Mouse (Mus musculus) kidney, adult 2 months (tissue): ENCODE data around the gene Asap3. TPM values are rescaled to one million over a fixed set of nuclear protein-coding genes. Genes with fewer than 3 reads are reported as not detected.

Source experiments
- DNase-seq: peaks from one replicate; pipeline ENCODE4 v3.0.0; 2021
- H3K27ac ChIP-seq: fragments of 200-500 bp; 2 replicates; pipeline ENCODE4 v1.5.1; 2012; ENCODE audit warnings: low read depth, low read length, control low read depth, inconsistent platforms; ENCODE audit not compliant: insufficient read depth
- H3K27me3 ChIP-seq: fragments of 200-500 bp; replicated peaks from 2 replicates; pipeline ENCODE4 v1.6.1; 2012; ENCODE audit warnings: mild to moderate bottlenecking, moderate library complexity, low read length, inconsistent platforms; ENCODE audit not compliant: control insufficient read depth, insufficient read depth
- H3K36me3 ChIP-seq: fragments of 200-500 bp; 2 replicates; pipeline ENCODE4 v1.6.1; 2012; ENCODE audit warnings: mild to moderate bottlenecking, moderate library complexity, low read length, inconsistent platforms; ENCODE audit not compliant: control insufficient read depth, insufficient read depth
- H3K4me1 ChIP-seq: fragments of 200-500 bp; 2 replicates; pipeline ENCODE4 v1.6.1; 2011; ENCODE audit warnings: low read length; ENCODE audit not compliant: control insufficient read depth, insufficient read depth
- H3K4me3 ChIP-seq: fragments of 200-500 bp; 2 replicates; pipeline ENCODE4 v1.5.1; 2011; ENCODE audit warnings: mild to moderate bottlenecking, low read depth, low read length, control low read depth; ENCODE audit not compliant: insufficient read depth
- CTCF ChIP-seq: fragments of 200-500 bp; conservative IDR thresholded peaks from 2 replicates; pipeline ENCODE4 v1.5.1; 2011; ENCODE audit warnings: low read depth, mild to moderate bottlenecking, control low read depth, low read length, moderate library complexity, mixed read lengths; ENCODE audit not compliant: insufficient read depth, insufficient read length
- POLR2A ChIP-seq: fragments of 200-500 bp; IDR thresholded peaks from one replicate; pipeline ENCODE4 v1.6.1; 2011; ENCODE audit warnings: low read depth, low read length, control low read depth
- WGBS: fragments of 180-500 bp; shearing (Covaris S2); methylation state at CpG from one replicate; pipeline ENCODE4 v1.1.7; 2018; 5-methylcytosine and 5-hydroxymethylcytosine counted together
- polyA plus RNA-seq: library from polyadenylated mRNA; depleted of rRNA; stranded (reverse); fragments of >200 nt; gene quantifications from 2 replicates; pipeline ENCODE4 v1.2.3, GENCODE M21; 2012

Asap3 gene
- polyA plus RNA-seq, 1 experiment, result 5.7 TPM

- 16% methylated on average over 7 of the region's 7 CpGs for WGBS
- TF ChIP-seq CTCF (no peak), POLR2A (no peak)
- Histone ChIP-seq H3K4me1 (peaks cover 13% of the 10 kb centered on the region; the same call in 1 of the 2 replicates), H3K27me3 (no peaks in the 10 kb centered on the region), H3K27ac (0 out of 2 replicates have a peak overlapping the region, but pooled peaks have one; percentile 21), H3K4me3 (no peak overlapping the region), H3K36me3 (no peaks in the 10 kb centered on the region)
- peak; percentile 86 for DNase-seq
Measured at GRCm38 (mm10) chr4:136213629-136214028, 7.5 kb downstream of the Asap3 start.

- peak overlapping the region; percentile 77 for H3K27ac ChIP-seq
- DNase-seq, result peak; percentile 54
- no peaks in the 10 kb centered on the region for H3K36me3 ChIP-seq
- H3K4me3 ChIP-seq, result no peak overlapping the region
- H3K27me3 ChIP-seq, result no peaks in the 10 kb centered on the region
- TF ChIP-seq POLR2A, result no peak
- TF ChIP-seq CTCF, result no peak
- H3K4me1 ChIP-seq, result peaks cover 13% of the 10 kb centered on the region; the same call in 1 of the 2 replicates
- 67% methylated on average over 8 of the region's 8 CpGs for WGBS
Measured at GRCm38 (mm10) chr4:136214828-136215227, 8.7 kb downstream of the Asap3 start.

GRCm38 (mm10) chr4:136215576-136215975, 9.4 kb downstream of the Asap3 start:
- WGBS, result 67% methylated on average over 8 of the region's 8 CpGs
- H3K4me3 ChIP-seq, result no peak overlapping the region
- H3K36me3 ChIP-seq, result no peaks in the 10 kb centered on the region
- peaks cover 13% of the 10 kb centered on the region; the same call in 1 of the 2 replicates for H3K4me1 ChIP-seq
- no peaks in the 10 kb centered on the region for H3K27me3 ChIP-seq
- peak; percentile 69 for DNase-seq
- no peak for TF ChIP-seq POLR2A
- no peak for TF ChIP-seq CTCF
- peak overlapping the region; percentile 77 for H3K27ac ChIP-seq

- no peak; the same call in 1 of the 2 replicates for TF ChIP-seq CTCF
- TF ChIP-seq POLR2A, result no peak
- H3K27me3 ChIP-seq, result no peaks in the 10 kb centered on the region
- DNase-seq, result no peak
- WGBS, result 82% methylated on average over 10 of the region's 10 CpGs
- no peaks in the 10 kb centered on the region for H3K36me3 ChIP-seq
- peaks cover 13% of the 10 kb centered on the region; the same call in 1 of the 2 replicates for H3K4me1 ChIP-seq
- H3K27ac ChIP-seq, result no peak overlapping the region
- H3K4me3 ChIP-seq, result no peak overlapping the region
Measured at GRCm38 (mm10) chr4:136217063-136217462, 10.9 kb downstream of the Asap3 start.

- peaks cover 7% of the 10 kb centered on the region; the same call in 1 of the 2 replicates for H3K4me1 ChIP-seq
- H3K36me3 ChIP-seq, result no peaks in the 10 kb centered on the region
- DNase-seq, result peak; percentile 75
- no peak overlapping the region for H3K4me3 ChIP-seq
- TF ChIP-seq POLR2A, result no peak
- no peak for TF ChIP-seq CTCF
- peak overlapping the region; percentile 3; the same call in 1 of the 2 replicates for H3K27ac ChIP-seq
- 23% methylated on average over 18 of the region's 18 CpGs for WGBS
- no peaks in the 10 kb centered on the region for H3K27me3 ChIP-seq
Measured at GRCm38 (mm10) chr4:136218595-136219214, 12.5 kb downstream of the Asap3 start.

GRCm38 (mm10) chr4:136220133-136220775, 14.1 kb downstream of the Asap3 start:
- TF ChIP-seq CTCF (no peak), POLR2A (no peak)
- Histone ChIP-seq H3K27ac (no peak overlapping the region), H3K36me3 (no peaks in the 10 kb centered on the region), H3K27me3 (no peaks in the 10 kb centered on the region), H3K4me3 (no peak overlapping the region), H3K4me1 (peaks cover 5% of the 10 kb centered on the region; the same call in 1 of the 2 replicates)
- no peak for DNase-seq
- 54% methylated on average over 17 of the region's 17 CpGs for WGBS

- H3K4me3 ChIP-seq, result no peak overlapping the region
- no peaks in the 10 kb centered on the region for H3K36me3 ChIP-seq
- 0 out of 2 replicates have a peak, but pooled peaks have one; percentile 18 for TF ChIP-seq CTCF
- no peak for TF ChIP-seq POLR2A
- DNase-seq, result no peak
- H3K4me1 ChIP-seq, result no peaks in the 10 kb centered on the region
- H3K27ac ChIP-seq, result no peak overlapping the region
- no peaks in the 10 kb centered on the region for H3K27me3 ChIP-seq
- WGBS, result 81% methylated on average over 13 of the region's 13 CpGs
Measured at GRCm38 (mm10) chr4:136223549-136224239, 17.5 kb downstream of the Asap3 start.
